In the genomic region with DNA sequence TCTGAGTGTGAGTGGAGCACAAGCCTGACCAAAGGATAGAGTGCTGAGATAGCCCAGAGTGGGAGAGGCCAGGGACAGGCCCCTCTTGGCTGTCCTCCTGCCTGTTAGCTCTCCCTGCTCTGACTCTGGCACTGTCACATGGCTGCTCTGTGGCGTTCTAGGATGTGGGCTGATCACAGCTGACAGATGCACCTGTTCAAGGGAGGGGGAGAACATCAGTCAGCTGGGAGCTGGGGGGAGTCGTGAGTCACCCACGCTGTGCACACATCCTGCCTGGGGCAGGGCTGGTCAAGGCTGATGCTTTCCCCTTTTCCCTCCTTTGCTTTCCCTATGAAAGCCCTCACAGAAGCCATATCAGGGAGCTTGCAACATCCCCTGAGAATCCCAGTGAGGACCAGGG, we compare ENCODE assay signal across 12 mouse cellular contexts. TPM values are rescaled to one million over a fixed set of nuclear protein-coding genes. Genes with fewer than 3 reads are reported as not detected.
DNase-seq lines count a peak whose midpoint lies in the region; ATAC-seq lines count a peak whose summit lies in the region.
"Had no signal": no experiment of that assay in that cellular context is flagged by ENCODE, and none has a peak within 500 bp of the region (broad histone marks: within the 10 kb centered on the region; RNA-seq: fewer than 3 reads in every experiment).

No protein-coding gene starts in this region.

- no peaks in the 10 kb centered on the region for H3K36me3 ChIP-seq in forebrain, embryonic 10.5 days (replicated peaks)
- H3K36me3 ChIP-seq in forebrain, embryonic 14.5 days (ENCODE audit: control insufficient read depth, insufficient read depth, low read length): no peaks in the 10 kb centered on the region
- no peaks in the 10 kb centered on the region for H3K36me3 ChIP-seq in midbrain, embryonic 13.5 days
- H3K36me3 ChIP-seq in midbrain, embryonic 10.5 days: no peaks in the 10 kb centered on the region

- peaks cover 11% of the 10 kb centered on the region; the same call in 1 of the 2 replicates for H3K27me3 ChIP-seq in forebrain, embryonic 10.5 days (ENCODE audit: poor library complexity, severe bottlenecking)
- H3K27me3 ChIP-seq in forebrain, embryonic 14.5 days (replicated peaks; ENCODE audit: control insufficient read depth, insufficient read depth, low read length): no peaks in the 10 kb centered on the region
- no peaks in the 10 kb centered on the region for H3K27me3 ChIP-seq in midbrain, embryonic 13.5 days
- peaks cover 7% of the 10 kb centered on the region for H3K27me3 ChIP-seq in midbrain, embryonic 10.5 days (ENCODE audit: low read depth, poor library complexity, severe bottlenecking)

- H3K4me3 ChIP-seq in forebrain, embryonic 10.5 days: no peak overlapping the region
- no peak overlapping the region for H3K4me3 ChIP-seq in forebrain, embryonic 14.5 days (ENCODE audit: low read depth, low read length)
- H3K4me3 ChIP-seq in midbrain, embryonic 13.5 days (replicated peaks): no peak overlapping the region
- H3K4me3 ChIP-seq in midbrain, embryonic 10.5 days: no peak overlapping the region
- H3K4me3 ChIP-seq: gastrocnemius, adult 2 months had no signal

- H3K4me2 ChIP-seq in forebrain, embryonic 14.5 days (ENCODE audit: low read length): no peak overlapping the region
- 0 out of 2 replicates have a peak overlapping the region, but pooled peaks have one; percentile 62 for H3K4me2 ChIP-seq in midbrain, embryonic 13.5 days (replicated peaks)

- H3K9ac ChIP-seq in forebrain, embryonic 14.5 days (ENCODE audit: low read length): no peak overlapping the region
- peak overlapping the region; percentile 37; the same call in 1 of the 2 replicates for H3K9ac ChIP-seq in midbrain, embryonic 13.5 days (replicated peaks)

- H3K9me3 ChIP-seq in forebrain, embryonic 10.5 days: no peaks in the 10 kb centered on the region
- no peaks in the 10 kb centered on the region for H3K9me3 ChIP-seq in forebrain, embryonic 14.5 days (replicated peaks; ENCODE audit: control insufficient read depth, low read length)
- no peaks in the 10 kb centered on the region for H3K9me3 ChIP-seq in midbrain, embryonic 13.5 days
- H3K9me3 ChIP-seq in midbrain, embryonic 10.5 days (replicated peaks): no peaks in the 10 kb centered on the region

- 67% methylated on average over 3 of the region's 3 CpGs for WGBS in forebrain, embryonic 10.5 days
- WGBS in forebrain, embryonic 14.5 days: 60% methylated on average over 3 of the region's 3 CpGs
- WGBS in midbrain, embryonic 13.5 days: 48% methylated on average over 3 of the region's 3 CpGs
- 55% methylated on average over 3 of the region's 3 CpGs for WGBS in midbrain, embryonic 10.5 days

- DNase-seq in forebrain, embryonic 10.5 days (ENCODE audit: extremely low spot score, low spot score): no peak
- DNase-seq in forebrain, embryonic 14.5 days (ENCODE audit: low spot score): no peak
- no peak for DNase-seq in midbrain, embryonic 10.5 days (ENCODE audit: low spot score)
- peak; percentile 69 for DNase-seq in thymus, postnatal 25 days
- DNase-seq in heart, adult 8-10 months (ENCODE audit: low spot score): no peak
- no peak for DNase-seq in kidney, postnatal 14 days
- DNase-seq: gastrocnemius, adult 2 months had no signal

- H3K27ac ChIP-seq in forebrain, embryonic 10.5 days: 0 out of 2 replicates have a peak overlapping the region, but pooled peaks have one; percentile 7
- H3K27ac ChIP-seq in forebrain, embryonic 14.5 days (ENCODE audit: low read depth, low read length): no peak overlapping the region
- H3K27ac ChIP-seq in midbrain, embryonic 13.5 days: no peak overlapping the region
- no peak overlapping the region for H3K27ac ChIP-seq in midbrain, embryonic 10.5 days (replicated peaks)
- H3K27ac ChIP-seq: gastrocnemius, adult 2 months had no signal

- peaks cover 50% of the 10 kb centered on the region for H3K4me1 ChIP-seq in forebrain, embryonic 10.5 days
- peaks cover 38% of the 10 kb centered on the region for H3K4me1 ChIP-seq in forebrain, embryonic 14.5 days (ENCODE audit: control insufficient read depth, insufficient read depth, low read length)
- H3K4me1 ChIP-seq in midbrain, embryonic 13.5 days (replicated peaks): peaks cover 64% of the 10 kb centered on the region
- H3K4me1 ChIP-seq in midbrain, embryonic 10.5 days: peaks cover 48% of the 10 kb centered on the region

- ATAC-seq in forebrain, embryonic 14.5 days: no peak
- no peak for ATAC-seq in midbrain, embryonic 13.5 days
- peak; percentile 21 for ATAC-seq in megakaryocyte, adult 5-6 weeks (ENCODE audit: poor library complexity, severe bottlenecking)
- ATAC-seq: inflammation-experienced regulatory T-cells, adult 6 months had no signal

RNA-seq across cellular contexts. Expression of a gene that starts 3.6 kb away (rescaled TPM):
- polyA plus RNA-seq in forebrain, embryonic 10.5 days (2016; fragmentation: Nextera tagmentation; extraction: Ambion mirVana): 2.1 TPM in 2 replicates
- 13.8 and 15.1 TPM in 2 replicates for polyA plus RNA-seq in forebrain, embryonic 14.5 days (2014; fragmentation: Nextera tagmentation; extraction: Ambion mirVana)
- 4.5 and 5.5 TPM in 2 replicates for polyA plus RNA-seq in midbrain, embryonic 13.5 days (2015; fragmentation: Nextera tagmentation; extraction: Ambion mirVana)
- 1.8 and 2.6 TPM in 2 replicates for polyA plus RNA-seq in midbrain, embryonic 10.5 days (2016; fragmentation: Nextera tagmentation; extraction: Ambion mirVana)
- total RNA-seq in megakaryocyte, adult 5-6 weeks (2015): 3.5 and 3.6 TPM in 2 replicates
- total RNA-seq in megakaryocyte, adult 5-6 weeks (2017): 0.62 and 2.2 TPM in 2 replicates
- 1 to 10 TPM in 3 of 4 experiments, under 1 TPM in 1; 0.86 to 1.3 (median 1.2) TPM for total RNA-seq in heart, adult 8-10 months (2022)
- total RNA-seq: megakaryocyte-erythroid progenitor cell, adult 5-6 weeks had no signal

RNA-seq across cellular contexts. Expression of a gene that starts 23.0 kb away (rescaled TPM):
- polyA plus RNA-seq in forebrain, embryonic 10.5 days (2016; fragmentation: Nextera tagmentation; extraction: Ambion mirVana): 1.0 and 1.4 TPM in 2 replicates
- polyA plus RNA-seq in forebrain, embryonic 14.5 days (2014; fragmentation: Nextera tagmentation; extraction: Ambion mirVana): 0.04 TPM in 1 of 2 replicates, not detected in the other
- not detected in 2 replicates for polyA plus RNA-seq in midbrain, embryonic 13.5 days (2015; fragmentation: Nextera tagmentation; extraction: Ambion mirVana)
- 0.28 and 0.43 TPM in 2 replicates for polyA plus RNA-seq in midbrain, embryonic 10.5 days (2016; fragmentation: Nextera tagmentation; extraction: Ambion mirVana)
- total RNA-seq in megakaryocyte, adult 5-6 weeks (2015): not detected in 2 replicates
- 0.12 TPM in 1 of 2 replicates, not detected in the other for total RNA-seq in megakaryocyte, adult 5-6 weeks (2017)
- under 1 TPM; 0.12 to 0.88 (median 0.25) TPM for total RNA-seq in heart, adult 8-10 months (2022)
- total RNA-seq: common myeloid progenitor, adult 5-6 weeks; gastrocnemius, adult 2 months; megakaryocyte-erythroid progenitor cell, adult 5-6 weeks had no signal
